Mouse (Mus musculus) brain, embryonic 14.5 days (tissue): ENCODE measurements around the gene Kcnd3. TPM values are rescaled to one million over a fixed set of nuclear protein-coding genes. Genes with fewer than 3 reads are reported as not detected.
A peak's percentile ranks its signal among the peaks of the same experiment; 100 is the strongest.

Experiments
- DNase-seq: peaks from one replicate; pipeline ENCODE4 v3.0.0-alpha.2; 2011; ENCODE audit warnings: low read depth
- CTCF ChIP-seq: fragments of 200-500 bp; IDR thresholded peaks from 2 replicates; pipeline ENCODE4 v1.5.1; 2012; ENCODE audit warnings: inconsistent platforms, mild to moderate bottlenecking, moderate library complexity, borderline replicate concordance; ENCODE audit not compliant: insufficient read depth, insufficient read length; ENCODE audit errors: extremely low read depth
- POLR2A ChIP-seq: fragments of 200-500 bp; IDR thresholded peaks from 2 replicates; pipeline ENCODE4 v1.6.1; 2012; ENCODE audit warnings: mild to moderate bottlenecking, inconsistent platforms, borderline replicate concordance; ENCODE audit not compliant: poor library complexity, insufficient read depth, insufficient read length, severe bottlenecking; ENCODE audit errors: extremely low read depth
- polyA plus RNA-seq: library from polyadenylated mRNA; depleted of rRNA; stranded (reverse); fragments of >200 nt; gene quantifications from 2 replicates; pipeline ENCODE4 v1.2.3, GENCODE M21; 2012; rRNA removed

The Kcnd3 gene
- polyA plus RNA-seq, 1 experiment: 32.0 TPM

- TF ChIP-seq POLR2A (no peak), CTCF (no peak)
- no peak for DNase-seq
Observed at GRCm38 (mm10) chr3:105712827-105713226, 260.7 kb downstream of the Kcnd3 start.

DNA sequence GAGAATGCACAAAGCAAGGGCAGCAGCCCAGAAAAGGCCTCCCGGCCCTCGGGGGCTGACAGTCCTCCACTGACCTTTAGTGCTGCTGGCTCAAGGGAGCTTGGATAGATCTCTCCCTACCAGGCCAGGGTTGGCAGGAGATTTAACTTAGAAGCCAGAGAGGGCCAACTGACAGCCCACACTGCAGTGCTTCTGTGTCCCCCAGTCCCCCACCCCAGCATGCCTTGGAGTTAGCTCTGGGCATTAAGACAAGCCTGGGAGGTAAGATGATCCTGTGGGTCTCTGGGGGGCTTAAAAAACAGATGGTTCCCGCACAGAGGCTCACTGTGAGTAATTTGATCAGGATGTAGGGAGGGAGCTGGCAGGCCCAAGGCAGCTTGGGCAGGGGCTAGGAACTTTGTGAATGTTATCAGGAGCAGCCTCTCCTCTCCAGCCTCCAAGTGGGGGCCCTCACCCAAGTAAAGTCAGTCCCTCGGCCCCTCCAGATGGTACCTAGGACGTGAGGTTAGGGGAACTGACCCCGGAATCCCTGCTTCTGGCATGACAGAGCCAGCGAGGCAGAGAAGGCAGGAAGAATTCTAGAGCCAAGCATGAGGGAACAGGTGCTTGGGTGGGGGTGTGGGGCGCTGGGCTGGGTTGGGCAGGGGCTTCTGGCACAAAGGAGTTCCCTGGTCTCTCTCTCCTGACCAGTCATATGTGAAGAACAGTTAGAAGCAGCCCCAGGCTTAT lies 262.1 kb downstream of the Kcnd3 start:
- peak; percentile 63 for DNase-seq
- TF ChIP-seq POLR2A: no peak
- no peak for TF ChIP-seq CTCF

GRCm38 (mm10) chr3:105714820-105715167 lies 262.7 kb downstream of the Kcnd3 start:
- DNase-seq: no peak
- TF ChIP-seq CTCF (no peak), POLR2A (no peak)

- TF ChIP-seq CTCF: no peak
- no peak for TF ChIP-seq POLR2A
- no peak for DNase-seq
Observed at GRCm38 (mm10) chr3:105716353-105717000, 264.3 kb downstream of the Kcnd3 start.

- DNase-seq: peak; percentile 79
- TF ChIP-seq POLR2A: no peak
- TF ChIP-seq CTCF: no peak
Observed at GRCm38 (mm10) chr3:105717856-105718555, 265.9 kb downstream of the Kcnd3 start.

DNA sequence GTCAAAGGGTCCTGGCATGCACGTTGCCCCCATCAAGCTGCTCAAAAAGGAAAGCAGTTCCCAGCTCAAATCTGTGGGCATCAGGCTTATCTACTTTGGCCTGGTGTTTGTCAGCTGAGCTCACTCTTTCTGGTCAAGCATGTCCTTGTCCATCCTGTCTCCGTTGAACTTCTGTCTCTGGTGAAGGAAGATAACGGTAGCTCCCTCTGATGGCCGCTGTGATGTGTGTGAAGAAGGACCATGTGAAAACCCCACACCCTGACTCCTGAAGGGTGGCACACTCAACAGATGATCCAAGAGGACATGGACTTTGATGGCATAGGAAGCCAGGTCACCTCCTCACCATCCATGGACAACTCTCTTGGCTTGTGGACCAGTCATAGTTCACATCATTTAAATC lies 266.6 kb downstream of the Kcnd3 start:
- no peak for DNase-seq
- no peak for TF ChIP-seq CTCF
- no peak for TF ChIP-seq POLR2A

DNA sequence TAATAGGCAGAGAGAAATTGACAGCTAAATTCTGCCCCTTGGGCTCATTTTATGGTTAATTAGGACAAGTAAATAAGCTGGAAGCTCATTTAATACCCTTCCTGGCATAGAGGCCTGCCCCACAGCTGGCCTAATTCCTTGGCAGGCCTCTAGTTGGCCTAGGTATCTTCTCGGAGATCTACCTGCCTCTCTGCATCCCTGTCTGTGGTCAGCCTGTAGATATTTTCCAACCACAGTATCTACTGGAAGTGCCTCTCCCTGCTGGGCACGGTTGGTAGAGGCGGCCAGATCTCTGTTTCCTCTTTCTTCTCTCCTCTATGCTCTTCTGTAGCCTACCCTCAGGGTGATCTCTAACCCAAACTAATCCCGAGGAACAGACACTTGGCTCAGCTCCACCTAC lies 267.8 kb downstream of the Kcnd3 start:
- TF ChIP-seq CTCF (no peak), POLR2A (no peak)
- no peak for DNase-seq

DNA sequence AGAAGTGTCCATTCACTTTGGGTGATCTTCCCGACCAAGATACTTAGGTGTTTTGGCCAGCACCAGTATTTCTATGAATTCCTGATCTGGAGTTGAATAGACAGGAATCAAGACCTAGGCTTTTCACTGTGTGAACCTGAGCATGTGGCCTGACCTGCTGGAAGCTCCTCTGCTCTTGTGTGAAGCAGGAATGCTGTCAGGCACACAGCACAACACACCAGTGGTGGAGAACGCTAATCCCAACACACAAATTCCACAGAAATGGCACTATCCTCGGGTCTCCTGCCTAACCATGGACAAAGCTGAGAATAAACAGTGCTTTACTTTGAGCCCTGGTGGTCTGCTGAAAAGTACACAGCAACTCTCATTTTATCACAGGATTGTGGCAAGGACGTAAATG lies 268.4 kb downstream of the Kcnd3 start:
- TF ChIP-seq POLR2A (no peak), CTCF (no peak)

GRCm38 (mm10) chr3:105721681-105722201 lies 269.6 kb downstream of the Kcnd3 start:
- no peak for DNase-seq
- TF ChIP-seq POLR2A (no peak), CTCF (no peak)

More for the DNA sequence above, 268.4 kb downstream of the Kcnd3 start:
- DNase-seq: no peak

GRCm38 (mm10) chr3:105722510-105722909 lies 270.4 kb downstream of the Kcnd3 start:
- DNase-seq: no peak
- TF ChIP-seq CTCF: no peak
- no peak for TF ChIP-seq POLR2A

Other genes with a start within 250 kb of the Kcnd3 start
- gene Ddx20, start 235.2 kb downstream of the Kcnd3 start, polyA plus RNA-seq: 19.5 and 19.9 TPM in 2 replicates